Mouse (Mus musculus): ENCODE results near the gene Pcsk4. TPM values are rescaled to one million over a fixed set of nuclear protein-coding genes. Genes with fewer than 3 reads are reported as not detected.

Gene Pcsk4
- polyA plus RNA-seq (2012; ENCODE audit: low replicate concordance): 29.8 and 43.5 TPM in 2 replicates

GRCm38 (mm10) chr10:80329273-80330081 lies at the start of gene Pcsk4, which contains the start of gene Reep6:
Gene Pcsk4 (minus strand): TSS chr10:80329498.
Gene Reep6 (plus strand): TSS chr10:80329953.

GRCm38 (mm10) chr10:80356001-80356682 lies 26.8 kb upstream of the Pcsk4 start, which contains the start of gene Plk5:
Gene Plk5 (plus strand): TSS chr10:80356459.

GRCm38 (mm10) chr10:80348244-80348781 lies 19.0 kb upstream of the Pcsk4 start, which contains the start of gene Adamtsl5:
Gene Adamtsl5 (minus strand): TSS chr10:80348412.

GRCm38 (mm10) chr10:80320340-80320760 lies 8.9 kb downstream of the Pcsk4 start, which contains the start of gene 2310011J03Rik:
Gene 2310011J03Rik (minus strand): TSS chr10:80320537.

GRCm38 (mm10) chr10:80295618-80296425 lies 33.5 kb downstream of the Pcsk4 start, which contains the start of gene Apc2:
Gene Apc2 (plus strand): TSS chr10:80295977.

GRCm38 (mm10) chr10:80292251-80293146 lies 36.8 kb downstream of the Pcsk4 start, which contains the start of gene Rps15:
Gene Rps15 (plus strand): TSS chr10:80292453.

Other genes starting within 250 kb of the Pcsk4 start
- gene Sbno2, start 223.9 kb downstream of the Pcsk4 start, polyA plus RNA-seq (2012; ENCODE audit: low replicate concordance): 72.7 and 82.1 TPM in 2 replicates
- gene Stk11, start 213.7 kb downstream of the Pcsk4 start, polyA plus RNA-seq (2012; ENCODE audit: low replicate concordance): 127 and 185 TPM in 2 replicates
- 1,038 and 1,245 TPM in 2 replicates for gene Atp5d, start 190.9 kb downstream of the Pcsk4 start, polyA plus RNA-seq (2012; ENCODE audit: low replicate concordance)
- gene Cbarp, start 188.7 kb downstream of the Pcsk4 start, polyA plus RNA-seq (2012; ENCODE audit: low replicate concordance): 40.1 and 43.9 TPM in 2 replicates
- gene Midn, start 181.2 kb downstream of the Pcsk4 start, polyA plus RNA-seq (2012; ENCODE audit: low replicate concordance): 224 and 253 TPM in 2 replicates
- 19.6 and 38.2 TPM in 2 replicates for gene Cirbp, start 163.5 kb downstream of the Pcsk4 start, polyA plus RNA-seq (2012; ENCODE audit: low replicate concordance)
- 7.0 and 16.7 TPM in 2 replicates for gene 1600002K03Rik, start 156.6 kb downstream of the Pcsk4 start, polyA plus RNA-seq (2012; ENCODE audit: low replicate concordance)
- gene Efna2, start 150.0 kb downstream of the Pcsk4 start, polyA plus RNA-seq (2012; ENCODE audit: low replicate concordance): 1.4 and 1.8 TPM in 2 replicates
- 47.2 and 117 TPM in 2 replicates for gene Mum1, start 103.1 kb downstream of the Pcsk4 start, polyA plus RNA-seq (2012; ENCODE audit: low replicate concordance)
- 197 and 234 TPM in 2 replicates for gene Ndufs7, start 80.4 kb downstream of the Pcsk4 start, polyA plus RNA-seq (2012; ENCODE audit: low replicate concordance)
- gene Gamt, start 68.5 kb downstream of the Pcsk4 start, polyA plus RNA-seq (2012; ENCODE audit: low replicate concordance): 0.64 and 0.93 TPM in 2 replicates
- gene Dazap1, start 68.0 kb downstream of the Pcsk4 start, polyA plus RNA-seq (2012; ENCODE audit: low replicate concordance): 831 and 856 TPM in 2 replicates
- gene Rps15, start 37.0 kb downstream of the Pcsk4 start, polyA plus RNA-seq (2012; ENCODE audit: low replicate concordance): 1,647 and 3,347 TPM in 2 replicates
- gene Apc2, start 33.5 kb downstream of the Pcsk4 start, polyA plus RNA-seq (2012; ENCODE audit: low replicate concordance): 0.09 and 0.10 TPM in 2 replicates
- gene 2310011J03Rik, start 9.0 kb downstream of the Pcsk4 start, polyA plus RNA-seq (2012; ENCODE audit: low replicate concordance): 80.6 and 113 TPM in 2 replicates
- 198 and 406 TPM in 2 replicates for gene Reep6, start 455 bp upstream of the Pcsk4 start, polyA plus RNA-seq (2012; ENCODE audit: low replicate concordance)
- gene Adamtsl5, start 18.9 kb upstream of the Pcsk4 start, polyA plus RNA-seq (2012; ENCODE audit: low replicate concordance): 59.0 and 75.4 TPM in 2 replicates
- not detected in 2 replicates for gene Plk5, start 27.0 kb upstream of the Pcsk4 start, polyA plus RNA-seq (2012; ENCODE audit: low replicate concordance)
- 45.9 and 68.4 TPM in 2 replicates for gene Mex3d, start 58.2 kb upstream of the Pcsk4 start, polyA plus RNA-seq (2012; ENCODE audit: low replicate concordance)
- 234 and 272 TPM in 2 replicates for gene Mbd3, start 70.1 kb upstream of the Pcsk4 start, polyA plus RNA-seq (2012; ENCODE audit: low replicate concordance)
- 544 and 1,539 TPM in 2 replicates for gene Uqcr11, start 77.3 kb upstream of the Pcsk4 start, polyA plus RNA-seq (2012; ENCODE audit: low replicate concordance)
- gene Tcf3, start 104.1 kb upstream of the Pcsk4 start, polyA plus RNA-seq (2012; ENCODE audit: low replicate concordance): 1,132 and 1,188 TPM in 2 replicates
- not detected in 2 replicates for gene Onecut3, start 165.3 kb upstream of the Pcsk4 start, polyA plus RNA-seq (2012; ENCODE audit: low replicate concordance)
- gene Atp8b3, start 209.6 kb upstream of the Pcsk4 start, polyA plus RNA-seq (2012; ENCODE audit: low replicate concordance): not detected in 2 replicates
- 189 and 285 TPM in 2 replicates for gene Rexo1, start 232.1 kb upstream of the Pcsk4 start, polyA plus RNA-seq (2012; ENCODE audit: low replicate concordance)
- gene Klf16, start 247.8 kb upstream of the Pcsk4 start, polyA plus RNA-seq (2012; ENCODE audit: low replicate concordance): 191 and 227 TPM in 2 replicates

Data from leukemia stem cell, adult 10-12 weeks (primary cell).